Mouse (Mus musculus) spleen, adult 2 months (tissue): ENCODE measurements around the gene Alpk3.

Experiments
- CTCF ChIP-seq: fragments of 200-500 bp; IDR thresholded peaks from 2 replicates; pipeline ENCODE4 v1.5.1; 2011; ENCODE audit warnings: mild to moderate bottlenecking, inconsistent platforms; ENCODE audit not compliant: insufficient read depth, insufficient read length, insufficient replicate concordance; ENCODE audit errors: extremely low read depth
- POLR2A ChIP-seq: fragments of 200-500 bp; IDR thresholded peaks from 2 replicates; pipeline ENCODE4 v1.6.1; 2011; ENCODE audit warnings: low read depth, low read length, inconsistent platforms

DNA sequence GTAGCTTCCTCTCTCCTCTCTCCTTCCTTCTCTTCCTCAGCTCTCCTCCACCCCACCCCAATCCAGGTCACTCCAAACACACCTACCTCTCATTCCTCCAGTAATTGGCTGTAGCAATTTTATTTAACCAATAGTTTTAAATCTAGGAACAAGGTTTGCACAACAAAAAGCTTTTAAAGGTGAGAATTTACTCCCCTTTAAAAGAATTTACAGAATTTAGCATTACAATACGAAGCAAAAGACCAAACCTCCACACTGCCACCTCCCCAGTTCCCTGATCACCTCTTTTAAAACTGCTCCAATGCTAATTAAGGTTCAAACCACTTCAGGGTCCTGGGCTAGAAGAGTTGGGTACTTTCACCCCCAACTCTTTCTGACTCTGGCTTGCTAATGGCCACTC lies 84.1 kb downstream of the Alpk3 start:
- TF ChIP-seq CTCF: no peak
- no peak for TF ChIP-seq POLR2A
